Mouse (Mus musculus): Measurements from ENCODE around the gene Hist1h3f. TPM values are rescaled to one million over a fixed set of nuclear protein-coding genes. Genes with fewer than 3 reads are reported as not detected.

The Hist1h3f gene
- total and polyA plus RNA-seq, 2 experiments = 0.29 to 11.1 TPM

GRCm38 (mm10) chr13:23500424-23501200, 43.2 kb upstream of the Hist1h3f start:
- no peaks in the 10 kb centered on the region; the same call in 1 of the 2 replicates for H3K4me1 ChIP-seq (ENCODE audit: control insufficient read depth, insufficient read depth, low read length)
- H3K79me2 ChIP-seq (ENCODE audit: control insufficient read depth, insufficient read depth, low read length) = no peaks in the 10 kb centered on the region
- H3K4me3 ChIP-seq (ENCODE audit: insufficient read depth, low read depth, low read length) = no peak overlapping the region
- H3K27ac ChIP-seq (replicated peaks; ENCODE audit: insufficient read depth, low read depth, low read length) = no peak overlapping the region
- H3K36me3 ChIP-seq (ENCODE audit: control insufficient read depth, insufficient read depth, low read length) = no peaks in the 10 kb centered on the region
- H3K9ac ChIP-seq (ENCODE audit: low read depth, low read length) = no peak overlapping the region
- no peaks in the 10 kb centered on the region for H3K27me3 ChIP-seq (ENCODE audit: control insufficient read depth, insufficient read depth, low read length)
- no peak for TF ChIP-seq CTCF (IDR thresholded peaks at IDR 0.05; ENCODE audit: low read depth, low read length)
- TF ChIP-seq POLR2A (IDR thresholded peaks at IDR 0.05; ENCODE audit: extremely low read depth, insufficient read depth, low read length) = no peak
- peak; percentile 42 for DNase-seq (ENCODE audit: extremely low read depth, low read depth, low spot score)
- WGBS = 12% methylated on average over 17 of the region's 17 CpGs

DNA sequence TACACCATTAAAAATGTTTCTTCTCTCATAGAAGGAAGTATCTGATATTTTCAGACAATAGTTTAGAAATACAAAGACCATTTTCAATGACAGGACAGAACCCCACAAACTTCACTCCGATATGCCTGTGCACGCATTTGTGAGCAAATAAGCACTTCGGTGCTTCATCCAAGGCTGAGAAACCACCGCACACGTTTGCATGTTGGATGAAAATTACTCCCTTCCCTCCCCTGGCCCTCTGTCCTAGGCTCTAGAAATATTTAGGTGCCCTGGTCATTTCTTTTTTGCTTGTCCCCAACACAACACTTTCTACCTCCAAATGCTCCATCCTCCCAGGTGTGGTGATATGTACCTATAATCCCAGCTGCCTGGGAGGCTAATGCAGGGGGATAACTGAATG, 42.3 kb upstream of the Hist1h3f start:
- no peak for DNase-seq (ENCODE audit: extremely low read depth, low read depth, low spot score)
- Histone ChIP-seq H3K36me3 (ENCODE audit: control insufficient read depth, insufficient read depth, low read length) (no peaks in the 10 kb centered on the region), H3K27me3 (ENCODE audit: control insufficient read depth, insufficient read depth, low read length) (no peaks in the 10 kb centered on the region), H3K27ac (replicated peaks; ENCODE audit: insufficient read depth, low read depth, low read length) (no peak overlapping the region), H3K9ac (ENCODE audit: low read depth, low read length) (no peak overlapping the region), H3K4me3 (ENCODE audit: insufficient read depth, low read depth, low read length) (no peak overlapping the region), H3K79me2 (ENCODE audit: control insufficient read depth, insufficient read depth, low read length) (no peaks in the 10 kb centered on the region), H3K4me1 (ENCODE audit: control insufficient read depth, insufficient read depth, low read length) (no peaks in the 10 kb centered on the region; the same call in 1 of the 2 replicates)
- WGBS = 45% methylated on average over 5 of the region's 5 CpGs
- no peak for TF ChIP-seq POLR2A (IDR thresholded peaks at IDR 0.05; ENCODE audit: extremely low read depth, insufficient read depth, low read length)

DNA sequence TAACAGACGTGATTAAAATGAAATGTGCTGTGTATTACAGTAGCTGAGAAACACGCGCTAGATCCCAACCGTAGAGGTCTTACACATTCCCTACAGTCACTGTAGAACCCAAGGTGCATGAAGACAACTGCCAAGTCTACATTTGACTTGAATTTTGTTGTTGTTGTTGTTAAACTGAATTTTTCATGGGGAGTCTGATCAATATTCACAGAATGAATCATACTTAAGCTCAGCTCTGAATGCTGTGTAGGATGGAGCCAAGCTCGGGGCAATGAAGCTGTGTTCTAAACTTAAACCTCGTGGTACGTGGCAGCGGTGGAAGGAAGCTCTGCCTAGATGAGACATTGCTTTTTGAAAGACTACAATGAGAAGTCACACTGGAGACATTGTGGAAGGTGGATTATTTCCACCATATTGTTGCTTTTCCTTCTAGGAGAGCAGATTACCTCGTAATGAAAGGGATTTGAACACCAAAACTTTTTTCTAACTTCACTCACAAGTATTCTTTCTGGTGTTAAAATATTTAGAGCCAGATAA, 41.8 kb upstream of the Hist1h3f start:
- H3K27ac ChIP-seq (replicated peaks; ENCODE audit: insufficient read depth, low read depth, low read length) = no peak overlapping the region
- H3K79me2 ChIP-seq (ENCODE audit: control insufficient read depth, insufficient read depth, low read length) = no peaks in the 10 kb centered on the region
- no peaks in the 10 kb centered on the region; the same call in 1 of the 2 replicates for H3K4me1 ChIP-seq (ENCODE audit: control insufficient read depth, insufficient read depth, low read length)
- TF ChIP-seq CTCF (IDR thresholded peaks at IDR 0.05; ENCODE audit: low read depth, low read length) (no peak), POLR2A (IDR thresholded peaks at IDR 0.05; ENCODE audit: extremely low read depth, insufficient read depth, low read length) (no peak)
- DNase-seq (ENCODE audit: extremely low read depth, low read depth, low spot score) = no peak
- WGBS = 71% methylated on average over 9 of the region's 9 CpGs
- H3K4me3 ChIP-seq (ENCODE audit: insufficient read depth, low read depth, low read length) = no peak overlapping the region
- H3K9ac ChIP-seq (ENCODE audit: low read depth, low read length) = no peak overlapping the region
- no peaks in the 10 kb centered on the region for H3K27me3 ChIP-seq (ENCODE audit: control insufficient read depth, insufficient read depth, low read length)
- H3K36me3 ChIP-seq (ENCODE audit: control insufficient read depth, insufficient read depth, low read length) = no peaks in the 10 kb centered on the region

DNA sequence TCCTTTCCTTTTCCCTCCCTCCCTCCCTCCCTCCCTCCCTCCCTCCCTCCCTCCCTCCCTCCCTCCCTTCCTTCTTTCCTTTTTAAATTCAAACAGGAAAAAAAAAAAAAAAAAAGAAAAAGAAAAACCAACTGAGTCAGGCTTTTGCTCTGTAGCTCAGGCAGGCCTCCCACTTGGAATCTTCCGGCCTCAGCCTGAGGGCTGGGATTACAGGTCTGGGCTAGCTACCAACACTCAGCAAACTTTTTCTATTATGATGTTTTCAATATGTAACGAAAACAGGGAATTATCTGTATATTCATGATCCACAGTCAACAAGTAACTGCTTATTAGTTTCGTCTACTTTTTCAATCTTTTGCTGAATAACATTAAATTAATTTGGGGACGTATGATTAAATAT, 40.9 kb upstream of the Hist1h3f start:
- TF ChIP-seq CTCF (IDR thresholded peaks at IDR 0.05; ENCODE audit: low read depth, low read length) (no peak), POLR2A (IDR thresholded peaks at IDR 0.05; ENCODE audit: extremely low read depth, insufficient read depth, low read length) (no peak)
- WGBS = 91% methylated on average over 4 of the region's 4 CpGs
- Histone ChIP-seq H3K27ac (replicated peaks; ENCODE audit: insufficient read depth, low read depth, low read length) (no peak overlapping the region), H3K79me2 (ENCODE audit: control insufficient read depth, insufficient read depth, low read length) (no peaks in the 10 kb centered on the region), H3K4me1 (ENCODE audit: control insufficient read depth, insufficient read depth, low read length) (no peaks in the 10 kb centered on the region; the same call in 1 of the 2 replicates), H3K9ac (ENCODE audit: low read depth, low read length) (no peak overlapping the region), H3K36me3 (ENCODE audit: control insufficient read depth, insufficient read depth, low read length) (no peaks in the 10 kb centered on the region), H3K27me3 (ENCODE audit: control insufficient read depth, insufficient read depth, low read length) (no peaks in the 10 kb centered on the region), H3K4me3 (ENCODE audit: insufficient read depth, low read depth, low read length) (no peak overlapping the region)
- no peak for DNase-seq (ENCODE audit: extremely low read depth, low read depth, low spot score)

DNA sequence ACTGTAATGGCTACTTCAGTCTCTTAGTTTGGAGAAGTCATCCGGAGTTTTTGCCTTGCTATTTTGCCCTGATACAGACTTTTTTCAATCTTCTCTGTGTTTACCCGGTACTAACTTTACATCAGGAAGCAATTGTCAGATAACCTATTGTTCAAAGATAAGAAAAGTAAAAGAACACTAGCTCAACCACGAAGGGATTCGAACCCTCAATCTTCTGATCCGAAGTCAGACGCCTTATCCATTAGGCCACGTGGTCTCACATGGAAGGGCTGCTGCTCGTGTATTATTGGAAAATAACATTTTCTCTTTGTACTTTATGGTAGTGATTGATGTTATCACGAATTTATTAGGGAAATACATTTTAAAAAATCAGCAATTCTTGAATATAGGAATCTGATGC, 40.1 kb upstream of the Hist1h3f start:
- Histone ChIP-seq H3K27ac (replicated peaks; ENCODE audit: insufficient read depth, low read depth, low read length) (no peak overlapping the region), H3K79me2 (ENCODE audit: control insufficient read depth, insufficient read depth, low read length) (no peaks in the 10 kb centered on the region), H3K27me3 (ENCODE audit: control insufficient read depth, insufficient read depth, low read length) (no peaks in the 10 kb centered on the region), H3K4me3 (ENCODE audit: insufficient read depth, low read depth, low read length) (no peak overlapping the region), H3K9ac (ENCODE audit: low read depth, low read length) (no peak overlapping the region), H3K36me3 (ENCODE audit: control insufficient read depth, insufficient read depth, low read length) (no peaks in the 10 kb centered on the region), H3K4me1 (ENCODE audit: control insufficient read depth, insufficient read depth, low read length) (no peaks in the 10 kb centered on the region; the same call in 1 of the 2 replicates)
- TF ChIP-seq CTCF (IDR thresholded peaks at IDR 0.05; ENCODE audit: low read depth, low read length) = no peak
- no peak for TF ChIP-seq POLR2A (IDR thresholded peaks at IDR 0.05; ENCODE audit: extremely low read depth, insufficient read depth, low read length)
- 7% methylated on average over 9 of the region's 9 CpGs for WGBS
- peak; percentile 58 for DNase-seq (ENCODE audit: extremely low read depth, low read depth, low spot score)

Data from liver, adult 2 months (tissue).